Mouse (Mus musculus) frontal cortex, adult 2 months (tissue): ENCODE measurements around the gene Olfr122. TPM values are rescaled to one million over a fixed set of nuclear protein-coding genes. Genes with fewer than 3 reads are reported as not detected.

Experiments
- DNase-seq, 2 experiments: peaks; one replicate each; pipeline ENCODE4 v3.0.0; 2022; ENCODE audit warnings: low spot score in 1 of 2; ENCODE audit errors: extremely low spot score in 1 of 2
- polyA plus RNA-seq: library from polyadenylated mRNA; depleted of rRNA; stranded (reverse); fragments of >200 nt; gene quantifications from 2 replicates; pipeline ENCODE4 v1.2.3, GENCODE M21; 2012; rRNA removed

The Olfr122 gene
- 0.08 TPM in 1 of 2 replicates, not detected in the other for polyA plus RNA-seq

DNA sequence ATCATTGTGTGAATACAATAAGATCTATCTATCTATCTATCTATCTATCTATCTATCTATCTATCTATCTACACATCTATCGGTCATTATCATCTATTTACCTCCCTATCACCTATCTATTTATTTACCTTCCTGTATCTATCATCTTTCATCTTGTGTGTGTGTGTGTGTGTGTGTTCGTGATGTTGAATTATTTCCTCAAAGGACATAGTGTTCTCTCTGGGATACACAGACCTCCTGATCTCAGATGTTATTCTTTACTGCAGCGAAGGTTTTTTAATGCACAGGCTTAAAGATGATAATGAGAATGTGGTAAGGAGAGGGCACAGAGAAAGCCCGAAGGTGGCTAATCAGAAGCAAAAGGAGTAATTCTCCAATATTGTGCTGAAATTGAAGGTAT is at the start of gene Olfr122:
Gene Olfr122 (plus strand): TSS at position 301 of the 400 bp plus-strand sequence.
- no peak for DNase-seq

DNA sequence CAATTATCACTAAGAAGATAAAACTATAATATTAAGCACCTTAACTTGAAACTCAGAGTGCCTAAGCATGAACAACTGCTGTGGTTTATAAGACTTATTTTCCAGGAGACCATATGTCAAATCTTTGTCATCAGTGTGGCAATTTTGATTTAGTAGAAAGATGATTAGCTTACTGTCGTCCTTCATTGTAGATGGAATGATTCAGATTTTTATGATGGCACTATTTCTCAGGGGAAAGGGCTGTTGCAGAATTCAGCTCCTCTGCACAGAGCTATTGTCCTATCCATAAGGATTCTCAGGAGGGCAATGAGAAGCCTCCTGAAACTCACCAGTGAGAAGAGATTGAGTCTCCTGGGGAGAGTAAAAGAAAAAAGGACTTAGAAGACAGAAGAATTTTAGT is 46.9 kb upstream of the Olfr122 start, which contains the start of gene Olfr120:
Gene Olfr120 (plus strand): TSS at position 301 of the 400 bp plus-strand sequence.
- DNase-seq: no peak

DNA sequence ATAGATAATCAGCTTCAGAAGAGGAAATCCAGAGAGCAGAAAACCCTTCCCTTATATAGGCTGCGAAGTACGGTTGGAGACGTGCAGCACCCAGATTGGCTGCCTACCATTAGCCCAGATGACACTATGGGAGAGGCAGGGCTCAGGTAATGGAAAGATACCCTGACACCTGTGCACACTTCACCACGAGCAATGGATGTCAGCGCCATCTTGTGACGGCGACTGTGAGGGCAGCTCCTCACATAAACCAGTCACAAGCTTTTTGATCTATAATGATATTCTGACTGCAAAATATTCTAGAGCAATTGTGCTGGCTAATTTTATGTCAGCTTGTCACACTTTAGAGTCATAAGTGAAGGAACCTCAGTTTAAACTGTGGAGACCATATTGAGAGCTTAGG is 30.3 kb upstream of the Olfr122 start:
- DNase-seq: no peak

GRCm38 (mm10) chr17:37793229-37793628 is 24.8 kb downstream of the Olfr122 start, which contains the start of gene Olfr123:
TSS of gene Olfr123 (plus strand) at chr17:37793529.
- DNase-seq: no peak

DNA sequence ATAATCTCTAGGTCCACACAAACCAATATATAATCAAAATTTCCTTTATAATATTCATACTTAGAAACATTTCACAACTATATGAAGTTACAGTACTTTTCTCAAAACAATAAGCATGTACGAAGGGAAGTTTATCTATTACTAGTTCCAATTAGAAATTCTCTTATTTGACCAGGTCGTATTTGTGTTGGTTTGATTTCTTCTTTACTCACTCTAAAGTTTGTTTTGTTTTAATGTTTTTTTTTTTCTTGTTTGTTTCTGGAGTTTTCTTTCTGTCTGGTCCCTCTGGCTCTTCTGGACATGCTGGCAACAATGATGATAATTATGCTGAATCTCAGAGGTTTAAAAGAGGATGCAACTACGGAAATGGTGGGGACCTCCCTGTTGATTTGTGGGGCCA is 31.2 kb downstream of the Olfr122 start, which contains the start of gene Olfr124:
Gene Olfr124 (plus strand): TSS at position 301 of the 400 bp plus-strand sequence.
- DNase-seq: no peak

Other genes with a start within 250 kb of the Olfr122 start
- not detected in 2 replicates for gene Olfr112, start 199.2 kb upstream of the Olfr122 start, polyA plus RNA-seq
- gene Olfr113, start 190.9 kb upstream of the Olfr122 start, polyA plus RNA-seq: not detected in 2 replicates
- gene Olfr114, start 175.9 kb upstream of the Olfr122 start, polyA plus RNA-seq: not detected in 2 replicates
- gene Olfr115, start 141.5 kb upstream of the Olfr122 start, polyA plus RNA-seq: 0.11 TPM in 1 of 2 replicates, not detected in the other
- not detected in 2 replicates for gene Olfr116, start 141.4 kb upstream of the Olfr122 start, polyA plus RNA-seq
- not detected in 2 replicates for gene Olfr117, start 104.8 kb upstream of the Olfr122 start, polyA plus RNA-seq
- 0.10 and 0.15 TPM in 2 replicates for gene Olfr118, start 101.6 kb upstream of the Olfr122 start, polyA plus RNA-seq
- 0.06 TPM in 1 of 2 replicates, not detected in the other for gene Olfr119, start 72.0 kb upstream of the Olfr122 start, polyA plus RNA-seq
- gene Olfr120, start 46.8 kb upstream of the Olfr122 start, polyA plus RNA-seq: not detected in 2 replicates
- gene Olfr121, start 19.8 kb upstream of the Olfr122 start, polyA plus RNA-seq: 0.08 TPM in 1 of 2 replicates, not detected in the other
- gene Olfr123, start 24.9 kb downstream of the Olfr122 start, polyA plus RNA-seq: not detected in 2 replicates
- 0.04 TPM in 1 of 2 replicates, not detected in the other for gene Olfr124, start 31.3 kb downstream of the Olfr122 start, polyA plus RNA-seq
- gene Olfr125, start 64.3 kb downstream of the Olfr122 start, polyA plus RNA-seq: not detected in 2 replicates
- not detected in 2 replicates for gene Olfr126, start 78.9 kb downstream of the Olfr122 start, polyA plus RNA-seq
- gene Olfr127, start 131.8 kb downstream of the Olfr122 start, polyA plus RNA-seq: not detected in 2 replicates
- not detected in 2 replicates for gene Olfr128, start 151.9 kb downstream of the Olfr122 start, polyA plus RNA-seq
- not detected in 2 replicates for gene Olfr761, start 184.5 kb downstream of the Olfr122 start, polyA plus RNA-seq